Mouse (Mus musculus) mouse trophoblast stem cell (cell line): ENCODE data around the gene Gm37240.
"Not testable (repeated sequence)": the region's sequence is repeated elsewhere in the genome, so short reads cannot be mapped to it uniquely, and the experiment has no call there.

Experiments used
- in situ Hi-C, 2 experiments: fragments of 300-500 bp; cut with MseI, MboI; formaldehyde crosslinking; loops; 2 replicates in 1 of 2; 3 replicates in 1 of 2; pipeline ENCODE4 v1.15.1; 2025

Gm37240 gene

GRCm38 (mm10) chr3:84652643-84653556 is 1234.4 kb downstream of the Gm37240 start:
- in situ Hi-C loops: no loop called here

- in situ Hi-C loops: no loop called here
These were observed 1237.6 kb downstream of the Gm37240 start for GRCm38 (mm10) chr3:84649578-84650327.

- in situ Hi-C loops: not testable (repeated sequence)
These were observed 1239.2 kb downstream of the Gm37240 start for GRCm38 (mm10) chr3:84648069-84648468.

- in situ Hi-C loops: no loop called here
These were observed 1239.7 kb downstream of the Gm37240 start for GRCm38 (mm10) chr3:84647616-84648015.

DNA sequence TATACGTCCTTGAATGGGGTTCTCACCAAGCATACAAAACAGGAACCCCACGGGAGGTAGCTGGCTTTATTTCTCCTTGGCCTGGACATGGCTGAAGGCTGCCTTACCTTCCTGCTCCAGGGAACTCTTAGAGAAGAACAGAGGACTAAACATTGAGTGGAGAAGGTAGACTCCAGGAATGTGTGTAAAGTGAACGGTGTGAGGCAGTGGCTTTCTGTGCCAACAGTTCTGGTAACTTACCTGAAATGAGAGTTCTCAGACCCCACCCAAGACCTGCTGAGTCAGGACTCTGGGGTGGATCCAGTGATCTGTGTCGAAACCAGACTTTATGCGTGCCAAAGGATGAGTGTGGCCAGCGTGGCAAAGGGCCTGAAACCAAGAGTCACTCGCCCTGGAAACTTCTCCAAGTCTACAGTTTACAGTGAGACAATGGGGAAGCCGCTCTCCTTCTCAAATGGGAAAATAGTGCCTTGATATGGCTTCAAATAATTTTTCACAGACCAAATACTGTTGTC is 1240.9 kb downstream of the Gm37240 start:
- in situ Hi-C loops: no loop called here

DNA sequence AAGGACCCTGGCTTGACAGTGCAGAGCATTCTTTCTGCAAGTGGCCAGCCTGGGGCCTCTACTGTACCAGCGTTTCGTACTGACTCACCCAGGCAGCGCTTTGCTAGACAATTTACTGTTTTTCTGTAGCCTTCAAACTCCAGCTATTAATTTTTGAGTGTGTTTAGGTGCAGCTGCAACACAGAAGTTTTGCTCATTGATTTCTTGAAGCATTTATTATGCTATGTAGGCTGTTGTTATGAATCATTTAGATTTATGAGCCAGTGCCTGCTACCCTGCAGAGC is 1241.4 kb downstream of the Gm37240 start:
- in situ Hi-C loops: no loop called here

DNA sequence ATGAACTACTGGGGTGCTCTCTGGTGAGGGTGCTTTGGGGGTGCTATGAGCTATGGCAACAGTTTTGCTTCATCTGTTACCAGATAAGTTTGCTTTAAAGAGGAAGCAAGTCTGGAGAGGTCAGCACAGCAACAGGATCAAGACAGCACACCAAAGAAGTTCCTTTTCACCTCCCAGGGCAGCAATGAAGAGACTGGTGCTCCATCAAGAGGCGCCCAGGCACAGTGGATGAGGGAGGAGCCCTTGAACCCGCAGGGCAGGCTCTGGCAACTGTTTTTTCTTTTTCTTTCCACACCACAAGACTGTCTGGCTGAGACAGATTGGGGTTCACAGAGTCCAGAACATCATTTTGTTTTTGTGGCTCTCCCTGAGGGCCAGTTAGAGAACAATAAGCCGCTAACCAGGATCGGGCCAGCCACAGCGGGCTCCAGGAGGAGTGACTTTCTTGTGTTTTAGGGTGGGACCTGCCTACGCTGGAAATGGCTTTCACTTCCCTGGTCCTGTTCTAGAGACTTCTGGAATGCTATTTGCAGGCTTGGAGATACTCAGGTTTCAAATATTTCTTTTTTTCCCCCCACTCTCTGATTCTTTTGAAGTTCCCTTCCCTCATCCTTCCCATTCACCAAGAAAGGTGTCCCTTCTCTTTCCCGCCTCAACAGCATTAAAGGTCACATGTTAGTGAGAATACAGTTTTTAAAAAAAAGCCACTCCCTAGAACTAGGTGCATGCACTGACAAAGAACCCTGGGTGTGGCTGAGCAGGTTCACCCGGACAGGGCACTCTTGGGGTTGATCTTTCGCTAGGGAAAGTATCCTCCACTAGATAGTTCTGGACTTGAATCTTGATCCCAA is 1241.9 kb downstream of the Gm37240 start:
- in situ Hi-C loops: no loop called here

- in situ Hi-C loops: no loop called here
These were observed 1244.4 kb downstream of the Gm37240 start for GRCm38 (mm10) chr3:84642942-84643341.

DNA sequence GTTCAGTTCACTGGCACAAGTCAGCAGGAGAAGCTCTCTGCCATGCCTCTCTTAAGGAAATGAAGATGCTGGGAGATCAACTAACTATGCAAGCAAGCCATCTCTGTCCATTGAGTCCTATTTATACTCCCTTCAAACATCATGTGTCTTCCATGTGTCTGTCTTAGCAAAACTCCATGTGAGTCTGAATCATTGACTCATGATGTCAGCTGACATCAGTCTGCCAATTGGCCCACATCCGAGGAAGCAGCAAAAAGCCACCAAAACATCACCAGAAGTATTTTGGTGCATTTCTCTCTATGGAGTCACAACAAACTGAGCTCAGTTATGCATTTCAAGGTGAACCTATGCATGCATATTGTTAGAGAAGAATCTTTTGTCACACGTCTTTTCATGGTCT is 1245.9 kb downstream of the Gm37240 start:
- in situ Hi-C loops: no loop called here

DNA sequence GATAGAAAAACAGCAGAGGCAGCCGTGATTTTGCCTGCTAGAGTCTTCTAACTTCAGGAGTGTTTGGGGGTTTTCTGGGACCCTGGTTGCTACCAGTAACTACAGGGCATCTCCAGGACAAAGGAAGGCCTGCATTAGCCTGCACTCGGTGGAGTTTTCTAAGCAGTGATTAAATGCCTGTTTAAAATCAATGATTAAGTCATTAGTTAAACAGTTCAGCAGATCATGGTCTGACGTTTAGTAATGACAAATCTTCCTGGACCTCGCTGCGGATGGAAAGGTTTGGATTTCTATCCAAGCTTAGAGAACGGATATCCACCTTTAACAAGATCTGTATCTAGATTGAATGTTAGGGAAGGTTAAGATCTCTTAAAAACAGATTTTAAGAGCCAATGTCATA is 1246.8 kb downstream of the Gm37240 start:
- in situ Hi-C loops: no loop called here

DNA sequence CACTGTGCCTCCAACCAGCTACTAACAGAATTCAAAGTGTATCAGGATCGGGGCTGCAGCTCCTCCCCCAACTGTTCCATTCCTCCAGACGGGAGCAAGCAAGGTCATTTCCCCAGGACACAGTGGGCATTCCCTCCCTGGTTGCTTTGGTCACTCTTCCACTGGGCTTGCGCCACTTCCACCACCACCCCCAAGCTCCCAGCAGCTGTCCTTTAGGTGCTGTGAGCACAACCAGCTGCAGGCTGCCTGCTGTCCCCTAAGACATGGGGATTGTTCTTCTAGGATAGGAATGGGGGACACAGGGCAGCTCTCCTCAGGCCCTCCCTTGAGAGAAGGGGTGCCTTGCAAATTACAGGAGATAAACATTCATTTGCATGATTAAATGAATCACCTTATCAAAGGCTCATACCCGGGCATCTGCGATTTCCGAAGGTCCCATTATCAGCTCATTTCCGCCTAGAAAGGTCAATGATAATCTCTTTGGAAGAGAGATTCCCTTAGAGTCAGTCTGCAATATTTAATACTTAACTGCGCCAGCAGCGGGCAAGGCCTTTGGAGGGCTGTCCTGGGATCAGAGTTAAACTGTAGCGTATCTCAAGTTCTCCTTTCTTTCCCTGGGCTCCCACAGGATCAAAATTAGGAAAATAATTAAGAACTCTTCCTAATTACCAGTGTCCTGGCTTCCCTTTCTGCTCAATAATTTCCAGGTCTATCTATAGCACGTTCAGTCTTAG is 1247.4 kb downstream of the Gm37240 start:
- in situ Hi-C loops: no loop called here

GRCm38 (mm10) chr3:84638858-84639257 is 1248.5 kb downstream of the Gm37240 start:
- in situ Hi-C loops: no loop called here

DNA sequence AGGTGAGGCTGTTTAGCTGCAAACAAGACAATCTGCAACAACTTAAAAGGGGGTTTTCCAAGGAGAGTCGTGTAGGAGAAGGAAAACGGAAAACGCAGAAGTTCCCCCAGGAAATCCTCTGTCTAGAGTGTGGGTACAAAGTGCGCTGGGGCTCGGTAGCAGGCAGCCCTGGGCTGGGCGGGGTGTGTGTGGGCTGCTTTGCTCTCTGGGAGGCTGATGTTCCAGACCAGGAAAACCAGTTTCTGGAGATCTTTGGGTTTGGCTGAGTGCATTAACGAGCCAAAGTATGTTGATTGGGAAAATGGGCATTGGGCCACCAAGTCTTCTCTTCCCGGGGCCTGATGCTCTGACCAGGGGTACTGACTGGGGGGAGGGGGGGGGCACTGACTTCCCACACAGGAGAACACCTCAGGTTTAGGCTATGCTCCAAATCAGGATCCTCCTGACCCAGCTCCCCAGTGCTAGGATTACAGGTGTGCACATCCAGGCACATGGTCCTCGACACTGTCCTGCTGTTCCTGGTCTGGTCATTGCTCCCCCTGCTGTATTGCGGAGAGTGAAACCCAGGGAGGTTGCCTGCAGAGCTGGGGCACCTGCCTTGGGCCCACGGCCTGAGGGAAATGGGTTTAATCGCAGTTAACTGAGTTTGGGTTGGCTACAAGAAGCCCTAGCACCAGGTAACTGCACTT is 1249.3 kb downstream of the Gm37240 start:
- in situ Hi-C loops: no loop called here

- in situ Hi-C loops: no loop called here
These were observed 1250.2 kb downstream of the Gm37240 start for GRCm38 (mm10) chr3:84637095-84637494.

DNA sequence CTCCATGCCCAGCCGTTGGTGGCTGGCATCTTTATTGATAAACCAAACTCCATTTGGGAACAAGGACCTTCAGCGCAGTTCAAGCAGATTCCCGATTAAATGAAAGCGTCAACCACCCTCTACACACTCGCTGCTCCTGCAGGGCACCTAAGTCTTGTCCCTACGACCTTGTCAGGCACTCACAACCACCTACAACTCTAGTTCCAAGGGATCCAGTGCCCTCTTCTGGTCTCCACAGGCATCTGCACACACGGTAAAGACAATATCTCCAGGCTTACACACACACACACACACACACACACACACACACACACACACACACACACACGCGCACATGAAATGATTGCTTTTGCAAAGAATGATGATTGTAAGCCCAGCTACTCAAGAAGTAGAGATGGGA is 1255.7 kb downstream of the Gm37240 start:
- in situ Hi-C loops: no loop called here

DNA sequence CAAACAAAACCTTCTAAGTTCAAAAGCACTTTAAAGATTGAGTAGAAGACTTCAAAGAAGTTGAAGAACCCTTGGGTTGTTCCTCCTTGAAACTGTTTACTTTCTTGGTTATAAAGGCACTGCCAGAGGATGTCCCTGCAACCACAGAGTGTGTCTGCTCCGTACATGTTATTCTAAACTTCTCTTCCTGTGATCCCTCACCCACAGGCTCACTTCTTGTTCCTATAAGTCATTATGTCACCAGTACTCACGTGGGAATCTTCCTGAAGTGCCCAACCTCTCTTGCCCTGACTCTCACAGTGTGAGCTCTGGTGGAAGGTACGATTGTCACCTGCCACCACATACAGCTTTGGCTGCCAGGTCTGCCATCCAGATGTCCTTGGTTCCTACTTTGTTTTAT is 1265.3 kb downstream of the Gm37240 start:
- in situ Hi-C loops: no loop called here

GRCm38 (mm10) chr3:84619725-84620124 is 1267.6 kb downstream of the Gm37240 start:
- in situ Hi-C loops: no loop called here

DNA sequence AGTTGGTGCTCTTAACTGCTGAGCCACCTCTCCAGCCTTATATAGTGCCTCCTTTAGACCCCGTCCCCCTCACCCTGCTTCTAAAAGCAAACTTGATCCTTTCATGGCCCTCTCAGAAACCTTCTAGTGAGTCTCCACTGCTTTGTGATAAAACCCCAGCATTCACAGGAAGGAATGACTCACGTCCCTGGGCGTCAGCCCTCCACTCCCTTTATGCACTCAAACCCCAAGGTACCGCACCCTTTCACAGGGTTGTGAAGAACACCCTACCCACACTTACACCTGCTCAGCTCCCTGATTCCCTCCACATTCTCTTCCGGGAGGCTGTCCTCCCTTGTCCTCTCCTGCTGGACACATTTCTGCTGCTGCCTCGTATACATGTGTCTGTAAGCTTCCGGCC is 1268.3 kb downstream of the Gm37240 start:
- in situ Hi-C loops: no loop called here

- in situ Hi-C loops: no loop called here
These were observed 1268.7 kb downstream of the Gm37240 start for GRCm38 (mm10) chr3:84618627-84619026.

DNA sequence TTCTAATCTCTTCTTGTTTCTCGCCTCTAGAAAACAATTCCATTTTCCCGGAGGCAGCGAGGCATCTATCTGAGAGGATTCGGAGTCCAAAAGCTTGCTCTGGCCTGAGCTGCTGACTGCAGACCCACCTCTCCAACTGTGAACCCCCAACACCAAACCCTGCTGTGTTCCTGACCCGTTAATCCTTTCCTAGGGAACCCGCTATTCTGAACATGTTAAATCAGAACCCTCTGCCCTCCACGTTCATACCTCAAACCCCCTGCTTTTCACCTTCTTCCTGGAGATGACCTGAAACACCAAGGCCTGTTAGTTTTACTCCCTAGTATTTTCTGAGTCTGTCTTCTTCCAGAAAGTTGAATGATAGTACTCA is 1271.5 kb downstream of the Gm37240 start:
- in situ Hi-C loops: no loop called here
